Mouse (Mus musculus) hematopoietic multipotent progenitor cell, adult 10-12 weeks (in vitro differentiated cells): ENCODE results near the gene Gipc3. TPM values are rescaled to one million over a fixed set of nuclear protein-coding genes. Genes with fewer than 3 reads are reported as not detected.

Experiments
- polyA plus RNA-seq: library from polyadenylated mRNA; stranded (reverse); fragments of >175 nt; gene quantifications from 2 replicates; pipeline ENCODE4 v1.2.3, GENCODE M21; 2012; ENCODE audit warnings: low replicate concordance

The Gipc3 gene
- polyA plus RNA-seq, 1 experiment = 3.1 TPM

Other genes with a start within 250 kb of the Gipc3 start
- 0.24 and 0.30 TPM in 2 replicates for gene Creb3l3, start 244.4 kb downstream of the Gipc3 start, polyA plus RNA-seq
- 241 and 608 TPM in 2 replicates for gene Map2k2, start 237.4 kb downstream of the Gipc3 start, polyA plus RNA-seq
- gene Zbtb7a, start 208.0 kb downstream of the Gipc3 start, polyA plus RNA-seq = 198 and 333 TPM in 2 replicates
- 72.6 and 164 TPM in 2 replicates for gene Pias4, start 175.3 kb downstream of the Gipc3 start, polyA plus RNA-seq
- 495 and 2,413 TPM in 2 replicates for gene Eef2, start 166.6 kb downstream of the Gipc3 start, polyA plus RNA-seq
- gene Dapk3, start 160.3 kb downstream of the Gipc3 start, polyA plus RNA-seq = 53.4 and 152 TPM in 2 replicates
- gene 4930442H23Rik, start 159.4 kb downstream of the Gipc3 start, polyA plus RNA-seq = 0.09 TPM in 1 of 2 replicates, not detected in the other
- not detected in 2 replicates for gene Nmrk2, start 141.2 kb downstream of the Gipc3 start, polyA plus RNA-seq
- gene Atcay, start 112.4 kb downstream of the Gipc3 start, polyA plus RNA-seq = 0.53 and 0.94 TPM in 2 replicates
- 4.0 and 8.6 TPM in 2 replicates for gene Zfr2, start 110.1 kb downstream of the Gipc3 start, polyA plus RNA-seq
- gene Matk, start 90.3 kb downstream of the Gipc3 start, polyA plus RNA-seq = 31.4 and 107 TPM in 2 replicates
- gene Mrpl54, start 76.3 kb downstream of the Gipc3 start, polyA plus RNA-seq = 314 and 329 TPM in 2 replicates
- gene Apba3, start 76.3 kb downstream of the Gipc3 start, polyA plus RNA-seq = 70.4 and 133 TPM in 2 replicates
- gene Tjp3, start 51.7 kb downstream of the Gipc3 start, polyA plus RNA-seq = 15.0 and 35.0 TPM in 2 replicates
- gene Pip5k1c, start 50.3 kb downstream of the Gipc3 start, polyA plus RNA-seq = 245 and 665 TPM in 2 replicates
- gene Cactin, start 22.2 kb downstream of the Gipc3 start, polyA plus RNA-seq = 60.3 and 77.6 TPM in 2 replicates
- 29.6 and 30.6 TPM in 2 replicates for gene Tbxa2r, start 14.5 kb downstream of the Gipc3 start, polyA plus RNA-seq
- 184 and 481 TPM in 2 replicates for gene Hmg20b, start 7.2 kb upstream of the Gipc3 start, polyA plus RNA-seq
- 20.8 and 31.1 TPM in 2 replicates for gene Mfsd12, start 14.2 kb upstream of the Gipc3 start, polyA plus RNA-seq
- gene 4930404N11Rik, start 22.6 kb upstream of the Gipc3 start, polyA plus RNA-seq = 11.6 and 18.6 TPM in 2 replicates
- gene Fzr1, start 35.2 kb upstream of the Gipc3 start, polyA plus RNA-seq = 48.1 and 72.7 TPM in 2 replicates
- 76.4 and 107 TPM in 2 replicates for gene Dohh, start 41.2 kb upstream of the Gipc3 start, polyA plus RNA-seq
- 1.2 and 4.2 TPM in 2 replicates for gene Gm48551, start 41.2 kb upstream of the Gipc3 start, polyA plus RNA-seq
- gene Gm48552, start 45.7 kb upstream of the Gipc3 start, polyA plus RNA-seq = 8.9 and 18.4 TPM in 2 replicates
- 3.0 and 3.7 TPM in 2 replicates for gene Smim24, start 49.8 kb upstream of the Gipc3 start, polyA plus RNA-seq
- gene Nfic, start 112.4 kb upstream of the Gipc3 start, polyA plus RNA-seq = 136 and 414 TPM in 2 replicates
- 0.16 and 0.55 TPM in 2 replicates for gene Celf5, start 139.4 kb upstream of the Gipc3 start, polyA plus RNA-seq
- gene Ncln, start 153.1 kb upstream of the Gipc3 start, polyA plus RNA-seq = 160 and 386 TPM in 2 replicates
- gene S1pr4, start 156.9 kb upstream of the Gipc3 start, polyA plus RNA-seq = 82.3 and 109 TPM in 2 replicates
- 14.8 and 33.6 TPM in 2 replicates for gene Gna15, start 181.0 kb upstream of the Gipc3 start, polyA plus RNA-seq
- 23.0 and 28.3 TPM in 2 replicates for gene Gna11, start 201.9 kb upstream of the Gipc3 start, polyA plus RNA-seq
- gene Aes, start 216.2 kb upstream of the Gipc3 start, polyA plus RNA-seq = 1,473 and 2,763 TPM in 2 replicates
- gene Tle2, start 231.3 kb upstream of the Gipc3 start, polyA plus RNA-seq = 8.9 and 15.5 TPM in 2 replicates